Mouse (Mus musculus) MEL (cell line): ENCODE measurements around the gene Lrrc63. TPM values are rescaled to one million over a fixed set of nuclear protein-coding genes. Genes with fewer than 3 reads are reported as not detected.
"Not testable (repeated sequence)": the region's sequence is repeated elsewhere in the genome, so short reads cannot be mapped to it uniquely, and the experiment has no call there.

Source experiments
- DNase-seq: peaks from one replicate; pipeline ENCODE4 v3.0.0; 2011; ENCODE audit warnings: low read depth, low spot score
- H3K27ac ChIP-seq: 2 replicates; pipeline ENCODE4 v1.5.1; 2012; ENCODE audit warnings: low read depth, mild to moderate bottlenecking, control low read depth, low read length, moderate library complexity; ENCODE audit not compliant: control insufficient read depth
- H3K27me3 ChIP-seq, 2 experiments: fragments of 150-350 bp in 1 of 2; sonication (generic) in 1 of 2; 2 replicates each; pipeline ENCODE4 v1.6.1; 2012; ENCODE audit warnings: low read length in 2 of 2, mild to moderate bottlenecking in 2 of 2, improper control_type of control experiment in 1 of 2, moderate library complexity in 1 of 2; ENCODE audit not compliant: insufficient read depth in 2 of 2, control insufficient read depth in 1 of 2
- H3K36me3 ChIP-seq, 2 experiments: 2 replicates each; pipeline ENCODE4 v1.6.1; 2012 to 2014; ENCODE audit warnings: low read length in 2 of 2, improper control_type of control experiment in 1 of 2, inconsistent platforms in 1 of 2, mild to moderate bottlenecking in 1 of 2; ENCODE audit not compliant: insufficient read depth in 2 of 2, control insufficient read depth in 1 of 2
- H3K4me1 ChIP-seq, 2 experiments: fragments of 150-350 bp in 1 of 2; sonication (generic) in 1 of 2; 2 replicates each; pipeline ENCODE4 v1.6.1; 2012; ENCODE audit warnings: low read length in 2 of 2, improper control_type of control experiment in 1 of 2, mild to moderate bottlenecking in 1 of 2; ENCODE audit not compliant: insufficient read depth in 2 of 2, control insufficient read depth in 1 of 2
- H3K4me3 ChIP-seq, 2 experiments: fragments of 150-350 bp in 1 of 2; sonication (generic) in 1 of 2; 2 replicates each; pipeline ENCODE4 v1.5.1; 2012; ENCODE audit warnings: low read depth in 2 of 2, low read length in 2 of 2, mild to moderate bottlenecking in 2 of 2, moderate library complexity in 2 of 2, control low read depth in 1 of 2, improper control_type of control experiment in 1 of 2; ENCODE audit not compliant: control insufficient read depth in 1 of 2, insufficient read depth in 1 of 2
- H3K79me2 ChIP-seq: 2 replicates; pipeline ENCODE4 v1.6.1; 2012; ENCODE audit warnings: mild to moderate bottlenecking, low read length, moderate library complexity; ENCODE audit not compliant: control insufficient read depth, poor library complexity, insufficient read depth
- H3K9ac ChIP-seq: 2 replicates; pipeline ENCODE4 v1.6.1; 2012; ENCODE audit warnings: low read depth, mild to moderate bottlenecking, control low read depth, low read length, moderate library complexity; ENCODE audit not compliant: control insufficient read depth, poor library complexity, severe bottlenecking
- H3K9me3 ChIP-seq: fragments of 150-350 bp; sonication (generic); replicated peaks from 2 replicates; pipeline ENCODE4 v1.6.1; 2012; ENCODE audit warnings: mild to moderate bottlenecking, low read length, improper control_type of control experiment, moderate library complexity; ENCODE audit not compliant: insufficient read depth
- CHD1 ChIP-seq: IDR thresholded peaks from 2 replicates; pipeline ENCODE4 v1.6.1; 2012; ENCODE audit warnings: low read depth, mild to moderate bottlenecking, inconsistent platforms, low read length, improper control_type of control experiment
- EP300 ChIP-seq, 2 experiments: IDR thresholded peaks; 2 replicates each; pipeline ENCODE4 v1.6.1; 2011; ENCODE audit warnings: improper control_type of control experiment in 2 of 2, low read length in 2 of 2, low read depth in 1 of 2, mild to moderate bottlenecking in 1 of 2
- HCFC1 ChIP-seq: IDR thresholded peaks from 2 replicates; pipeline ENCODE4 v1.6.1; 2012; ENCODE audit warnings: low read depth, mild to moderate bottlenecking, inconsistent platforms, low read length, improper control_type of control experiment, moderate library complexity
- MAX ChIP-seq: IDR thresholded peaks from 2 replicates; pipeline ENCODE4 v1.6.1; 2011; ENCODE audit warnings: low read length, improper control_type of control experiment
- MAZ ChIP-seq: IDR thresholded peaks from 2 replicates; pipeline ENCODE4 v1.6.1; 2012; ENCODE audit warnings: low read depth, mild to moderate bottlenecking, inconsistent platforms, low read length, improper control_type of control experiment
- MEF2A ChIP-seq: IDR thresholded peaks from 2 replicates; pipeline ENCODE4 v1.6.1; 2014; ENCODE audit warnings: low read depth, mild to moderate bottlenecking, inconsistent platforms, low read length, improper control_type of control experiment; ENCODE audit not compliant: poor library complexity, insufficient replicate concordance, severe bottlenecking; ENCODE audit errors: extremely low read depth
- MXI1 ChIP-seq: IDR thresholded peaks from 2 replicates; pipeline ENCODE4 v1.6.1; 2011; ENCODE audit warnings: mild to moderate bottlenecking, low read depth, low read length, improper control_type of control experiment
- NELFE ChIP-seq: IDR thresholded peaks from 2 replicates; pipeline ENCODE4 v1.6.1; 2011; ENCODE audit warnings: low read depth, low read length, improper control_type of control experiment
- NRF1 ChIP-seq: IDR thresholded peaks from 2 replicates; pipeline ENCODE4 v1.6.1; 2014; ENCODE audit warnings: low read depth, mild to moderate bottlenecking, inconsistent platforms, low read length, improper control_type of control experiment, moderate library complexity; ENCODE audit not compliant: poor library complexity, insufficient read depth, severe bottlenecking
- POLR2A ChIP-seq, 2 experiments: IDR thresholded peaks; 2 replicates each; pipeline ENCODE4 v1.6.1; 2011 to 2012; ENCODE audit warnings: low read length in 2 of 2, mild to moderate bottlenecking in 2 of 2, control low read depth in 1 of 2, improper control_type of control experiment in 1 of 2, low read depth in 1 of 2, moderate library complexity in 1 of 2; ENCODE audit not compliant: control insufficient read depth in 1 of 2, insufficient read depth in 1 of 2, poor library complexity in 1 of 2
- RAD21 ChIP-seq: IDR thresholded peaks from 2 replicates; pipeline ENCODE4 v1.6.1; 2011; ENCODE audit warnings: mild to moderate bottlenecking, low read depth, low read length, improper control_type of control experiment
- TAL1 ChIP-seq: IDR thresholded peaks from 2 replicates; pipeline ENCODE4 v1.6.1; 2012; ENCODE audit warnings: mild to moderate bottlenecking, inconsistent platforms, low read length, moderate library complexity, mixed read lengths
- TCF12 ChIP-seq: IDR thresholded peaks from 2 replicates; pipeline ENCODE4 v1.6.1; 2014; ENCODE audit warnings: low read depth, mild to moderate bottlenecking, inconsistent platforms, low read length, improper control_type of control experiment, moderate library complexity
- UBTF ChIP-seq: IDR thresholded peaks from 2 replicates; pipeline ENCODE4 v1.6.1; 2012; ENCODE audit warnings: low read depth, mild to moderate bottlenecking, inconsistent platforms, low read length, improper control_type of control experiment, moderate library complexity, borderline replicate concordance; ENCODE audit not compliant: insufficient read depth
- USF1 ChIP-seq: IDR thresholded peaks from 2 replicates; pipeline ENCODE4 v1.6.1; 2014; ENCODE audit warnings: low read depth, mild to moderate bottlenecking, inconsistent platforms, low read length, improper control_type of control experiment, moderate library complexity
- USF2 ChIP-seq, 2 experiments: IDR thresholded peaks; 2 replicates each; pipeline ENCODE4 v1.6.1; 2011 to 2012; ENCODE audit warnings: improper control_type of control experiment in 2 of 2, low read length in 2 of 2, borderline replicate concordance in 1 of 2, inconsistent platforms in 1 of 2, low read depth in 1 of 2, mild to moderate bottlenecking in 1 of 2; ENCODE audit not compliant: insufficient read depth in 1 of 2
- ZC3H11A ChIP-seq: IDR thresholded peaks from 2 replicates; pipeline ENCODE4 v1.6.1; 2012; ENCODE audit warnings: low read depth, mild to moderate bottlenecking, inconsistent platforms, low read length, improper control_type of control experiment
- ZKSCAN1 ChIP-seq: IDR thresholded peaks from 2 replicates; pipeline ENCODE4 v1.6.1; 2012; ENCODE audit warnings: low read depth, mild to moderate bottlenecking, inconsistent platforms, low read length, improper control_type of control experiment, moderate library complexity
- ZMIZ1 ChIP-seq: IDR thresholded peaks from 2 replicates; pipeline ENCODE4 v1.6.1; 2012; ENCODE audit warnings: low read depth, mild to moderate bottlenecking, inconsistent platforms, low read length, improper control_type of control experiment, moderate library complexity
- polyA plus RNA-seq, 2 experiments: library from polyadenylated mRNA; stranded (reverse) in 1 of 2; unstranded in 1 of 2; fragments of >175 nt in 1 of 2; fragments of >200 nt in 1 of 2; gene quantifications; 2 replicates each; pipeline versions ENCODE4 v1.2.1 to v1.2.4; 2012; ENCODE audit warnings: low replicate concordance in 2 of 2, low read depth in 1 of 2; ENCODE audit not compliant: insufficient read length in 2 of 2, insufficient read depth in 1 of 2, missing spikeins in 1 of 2
- total RNA-seq: library from RNA; depleted of rRNA; stranded (reverse); fragments of 300-350 nt; gene quantifications from 2 replicates; pipeline ENCODE4 v1.2.3, GENCODE M21; 2012

The Lrrc63 gene
- total and polyA plus RNA-seq, 3 experiments = not detected

GRCm38 (mm10) chr14:75148229-75148628 is 17.5 kb upstream of the Lrrc63 start (continued):
- TF ChIP-seq NELFE (no peak), USF2 (IDR thresholded peaks at IDR 0.05; ENCODE audit: borderline replicate concordance in 1 of 2, insufficient read depth in 1 of 2, low read depth in 1 of 2, low read length in 2 of 2) (no peak)

GRCm38 (mm10) chr14:75147706-75148105 is 17.0 kb upstream of the Lrrc63 start:
- Histone ChIP-seq H3K27ac (peak overlapping the region; percentile 97), H3K9ac (peak overlapping the region; percentile 52), H3K4me3 (peak overlapping the region in 1 of 2 experiments; percentile 55; a peak in 2 of 4 replicates), H3K36me3 (peaks cover 0 to 26% of the 10 kb centered on the region in 2 experiments; a peak in 2 of 4 replicates), H3K4me1 (peaks cover 15 to 25% of the 10 kb centered on the region in 2 experiments)
- not testable (repeated sequence) for H3K79me2 ChIP-seq, H3K9me3 ChIP-seq, H3K27me3 ChIP-seq
- peak; percentile 37 for DNase-seq

- Histone ChIP-seq H3K4me3 (peak overlapping the region in 1 of 2 experiments; percentile 46; a peak in 2 of 4 replicates), H3K79me2 (no peaks in the 10 kb centered on the region), H3K9me3 (no peaks in the 10 kb centered on the region)
- peak; percentile 37 for DNase-seq
- no peak for TF ChIP-seq MAX
- TF ChIP-seq RAD21 = no peak
- no peak for TF ChIP-seq MEF2A
- no peak for TF ChIP-seq UBTF
- TF ChIP-seq POLR2A (IDR thresholded peaks at IDR 0.05; ENCODE audit: control insufficient read depth in 1 of 2, insufficient read depth in 1 of 2, low read depth in 1 of 2, low read length in 2 of 2, poor library complexity in 1 of 2) = no peak
- no peak for TF ChIP-seq NELFE
- no peak for TF ChIP-seq ZMIZ1
- no peak for TF ChIP-seq TCF12
- TF ChIP-seq TAL1 = no peak
- TF ChIP-seq MXI1 = no peak
- TF ChIP-seq HCFC1 = no peak
- TF ChIP-seq NRF1 = no peak
- no peak for TF ChIP-seq USF1
- no peak for TF ChIP-seq USF2 (IDR thresholded peaks at IDR 0.05; ENCODE audit: borderline replicate concordance in 1 of 2, insufficient read depth in 1 of 2, low read depth in 1 of 2, low read length in 2 of 2)
- TF ChIP-seq ZC3H11A = no peak
- TF ChIP-seq CHD1 = no peak
- TF ChIP-seq MAZ = no peak
- TF ChIP-seq EP300 (IDR thresholded peaks at IDR 0.05; ENCODE audit: low read depth in 1 of 2, low read length in 2 of 2) = no peak
- no peak for TF ChIP-seq ZKSCAN1
- TF ChIP-seq, all 39 proteins: peak for 0
- Histone ChIP-seq H3K27ac (0 out of 2 replicates have a peak overlapping the region, but pooled peaks have one; percentile 7), H3K9ac (peak overlapping the region; percentile 2; the same call in 1 of the 2 replicates), H3K36me3 (peaks cover 0 to 26% of the 10 kb centered on the region in 2 experiments; a peak in 2 of 4 replicates), H3K27me3 (peaks cover 0 to 2% of the 10 kb centered on the region in 2 experiments; a peak in 1 of 4 replicates), H3K4me1 (peaks cover 10 to 20% of the 10 kb centered on the region in 2 experiments)
These were observed 8.5 kb upstream of the Lrrc63 start for GRCm38 (mm10) chr14:75139225-75139624.
